Mouse (Mus musculus): Measurements from ENCODE around the gene Tmem184b. TPM values are rescaled to one million over a fixed set of nuclear protein-coding genes. Genes with fewer than 3 reads are reported as not detected.

Gene Tmem184b
- polyA plus RNA-seq, 1 experiment from 2014 or later: 55.0 TPM

- Histone ChIP-seq H3K9ac (ENCODE audit: low read depth, low read length) (no peak overlapping the region), H3K4me1 (ENCODE audit: control insufficient read depth, insufficient read depth, low read length) (peaks cover 34% of the 10 kb centered on the region), H3K9me3 (replicated peaks; ENCODE audit: control insufficient read depth, low read length) (no peaks in the 10 kb centered on the region), H3K4me2 (no peak overlapping the region), H3K36me3 (ENCODE audit: control insufficient read depth, insufficient read depth, low read length) (no peaks in the 10 kb centered on the region), H3K27me3 (ENCODE audit: control insufficient read depth, insufficient read depth, low read length) (no peaks in the 10 kb centered on the region), H3K4me3 (ENCODE audit: low read depth, low read length) (no peak overlapping the region), H3K27ac (ENCODE audit: low read depth, low read length) (no peak overlapping the region)
- WGBS (ENCODE audit: insufficient replicate concordance): 80% methylated on average over 6 of the region's 6 CpGs
- no peak for ATAC-seq (replicated peaks; ENCODE audit: insufficient number of reproducible peaks, low FRiP score, low TSS enrichment)
Observed at GRCm38 (mm10) chr15:79352479-79352878, 50.9 kb downstream of the Tmem184b start.

GRCm38 (mm10) chr15:79351331-79351767, 52.0 kb downstream of the Tmem184b start:
- peaks cover 23% of the 10 kb centered on the region for H3K4me1 ChIP-seq (ENCODE audit: control insufficient read depth, insufficient read depth, low read length)
- ATAC-seq (replicated peaks; ENCODE audit: insufficient number of reproducible peaks, low FRiP score, low TSS enrichment): no peak
- H3K4me3 ChIP-seq (ENCODE audit: low read depth, low read length): no peak overlapping the region
- peak overlapping the region; percentile 37 for H3K4me2 ChIP-seq
- H3K9me3 ChIP-seq (replicated peaks; ENCODE audit: control insufficient read depth, low read length): no peaks in the 10 kb centered on the region
- no peaks in the 10 kb centered on the region for H3K27me3 ChIP-seq (ENCODE audit: control insufficient read depth, insufficient read depth, low read length)
- H3K36me3 ChIP-seq (ENCODE audit: control insufficient read depth, insufficient read depth, low read length): no peaks in the 10 kb centered on the region
- 15% methylated on average over 15 of the region's 15 CpGs for WGBS (ENCODE audit: insufficient replicate concordance)
- H3K27ac ChIP-seq (ENCODE audit: low read depth, low read length): peak overlapping the region; percentile 54
- H3K9ac ChIP-seq (ENCODE audit: low read depth, low read length): no peak overlapping the region

DNA sequence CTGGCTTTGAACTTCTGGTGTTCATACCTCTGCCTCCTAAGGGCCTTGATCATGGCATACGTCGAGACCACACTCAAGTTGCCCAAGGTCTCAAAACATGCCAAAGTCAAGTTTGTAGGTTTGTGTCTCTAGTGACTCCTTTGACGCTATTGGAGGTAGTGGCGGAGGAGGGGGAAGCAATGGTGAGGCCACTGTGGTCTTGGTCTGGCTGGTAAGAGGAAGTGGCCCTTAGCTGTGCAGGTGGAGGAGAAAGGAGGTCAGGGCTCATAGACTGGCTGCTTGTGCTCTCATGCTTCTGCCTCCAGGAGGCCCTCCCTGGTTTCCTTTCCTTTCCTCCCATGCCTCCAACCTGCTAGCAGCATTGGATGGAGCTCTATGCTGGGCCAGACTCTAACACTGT, 52.5 kb downstream of the Tmem184b start:
- H3K4me2 ChIP-seq: 0 out of 2 replicates have a peak overlapping the region, but pooled peaks have one; percentile 37
- H3K27ac ChIP-seq (ENCODE audit: low read depth, low read length): peak overlapping the region; percentile 54; the same call in 1 of the 2 replicates
- H3K36me3 ChIP-seq (ENCODE audit: control insufficient read depth, insufficient read depth, low read length): no peaks in the 10 kb centered on the region
- no peaks in the 10 kb centered on the region for H3K27me3 ChIP-seq (ENCODE audit: control insufficient read depth, insufficient read depth, low read length)
- no peak overlapping the region for H3K4me3 ChIP-seq (ENCODE audit: low read depth, low read length)
- no peak for ATAC-seq (replicated peaks; ENCODE audit: insufficient number of reproducible peaks, low FRiP score, low TSS enrichment)
- H3K4me1 ChIP-seq (ENCODE audit: control insufficient read depth, insufficient read depth, low read length): peaks cover 21% of the 10 kb centered on the region
- no peak overlapping the region for H3K9ac ChIP-seq (ENCODE audit: low read depth, low read length)
- H3K9me3 ChIP-seq (replicated peaks; ENCODE audit: control insufficient read depth, low read length): no peaks in the 10 kb centered on the region
- 83% methylated on average over 4 of the region's 4 CpGs for WGBS (ENCODE audit: insufficient replicate concordance)

- H3K9ac ChIP-seq (ENCODE audit: low read depth, low read length): no peak overlapping the region
- no peaks in the 10 kb centered on the region for H3K27me3 ChIP-seq (ENCODE audit: control insufficient read depth, insufficient read depth, low read length)
Observed at GRCm38 (mm10) chr15:79348651-79349050, 54.7 kb downstream of the Tmem184b start.

DNA sequence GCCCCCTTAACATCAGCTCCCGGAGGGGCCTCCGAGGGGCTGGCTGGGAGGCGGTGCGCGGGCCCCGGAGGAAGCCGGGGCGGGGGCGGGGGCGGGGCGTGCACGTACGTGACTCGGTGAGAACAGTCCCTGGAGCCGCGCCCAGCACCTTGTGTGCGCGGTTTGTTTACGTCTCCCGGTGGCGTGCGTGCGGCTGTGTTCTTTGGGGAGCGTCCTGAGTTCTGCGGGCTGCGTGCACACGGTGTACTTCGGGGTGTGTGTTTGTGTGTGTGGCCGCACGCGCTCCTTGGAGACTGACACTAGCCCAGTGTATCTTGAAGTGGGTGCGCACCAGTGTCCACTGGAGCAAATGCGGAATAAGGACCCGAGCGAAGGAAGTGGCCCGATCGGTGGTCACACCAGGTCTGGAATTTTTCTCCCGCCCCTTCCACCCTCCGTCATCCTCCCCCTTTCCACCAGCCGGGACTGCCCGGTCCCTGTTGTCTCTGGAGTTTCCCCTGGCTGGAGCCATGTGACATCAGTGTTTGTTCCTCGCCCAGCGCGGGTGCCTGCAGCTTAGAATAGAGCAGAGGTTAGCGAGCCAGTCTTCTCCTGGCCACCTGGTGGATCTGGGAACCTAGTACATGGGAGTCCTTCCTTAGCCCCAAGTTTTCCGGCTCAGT, 55.4 kb downstream of the Tmem184b start:
- Histone ChIP-seq H3K4me1 (ENCODE audit: control insufficient read depth, insufficient read depth, low read length) (peaks cover 21% of the 10 kb centered on the region), H3K27ac (ENCODE audit: low read depth, low read length) (peak overlapping the region; percentile 95), H3K4me2 (peak overlapping the region; percentile 83), H3K9ac (ENCODE audit: low read depth, low read length) (peak overlapping the region; percentile 88), H3K4me3 (ENCODE audit: low read depth, low read length) (peak overlapping the region; percentile 71), H3K9me3 (replicated peaks; ENCODE audit: control insufficient read depth, low read length) (no peaks in the 10 kb centered on the region), H3K36me3 (ENCODE audit: control insufficient read depth, insufficient read depth, low read length) (no peaks in the 10 kb centered on the region), H3K27me3 (ENCODE audit: control insufficient read depth, insufficient read depth, low read length) (no peaks in the 10 kb centered on the region)
- under 1% methylated on average over 44 of the region's 46 CpGs for WGBS (ENCODE audit: insufficient replicate concordance)
- ATAC-seq (replicated peaks; ENCODE audit: insufficient number of reproducible peaks, low FRiP score, low TSS enrichment): peak; percentile 83

More at GRCm38 (mm10) chr15:79348651-79349050, 54.7 kb downstream of the Tmem184b start:
- Histone ChIP-seq H3K36me3 (ENCODE audit: control insufficient read depth, insufficient read depth, low read length) (no peaks in the 10 kb centered on the region), H3K4me2 (peak overlapping the region; percentile 83), H3K27ac (ENCODE audit: low read depth, low read length) (no peak overlapping the region), H3K4me1 (ENCODE audit: control insufficient read depth, insufficient read depth, low read length) (peaks cover 21% of the 10 kb centered on the region), H3K9me3 (replicated peaks; ENCODE audit: control insufficient read depth, low read length) (no peaks in the 10 kb centered on the region), H3K4me3 (ENCODE audit: low read depth, low read length) (peak overlapping the region; percentile 71)
- ATAC-seq (replicated peaks; ENCODE audit: insufficient number of reproducible peaks, low FRiP score, low TSS enrichment): no peak
- 71% methylated on average over 8 of the region's 8 CpGs for WGBS (ENCODE audit: insufficient replicate concordance)

DNA sequence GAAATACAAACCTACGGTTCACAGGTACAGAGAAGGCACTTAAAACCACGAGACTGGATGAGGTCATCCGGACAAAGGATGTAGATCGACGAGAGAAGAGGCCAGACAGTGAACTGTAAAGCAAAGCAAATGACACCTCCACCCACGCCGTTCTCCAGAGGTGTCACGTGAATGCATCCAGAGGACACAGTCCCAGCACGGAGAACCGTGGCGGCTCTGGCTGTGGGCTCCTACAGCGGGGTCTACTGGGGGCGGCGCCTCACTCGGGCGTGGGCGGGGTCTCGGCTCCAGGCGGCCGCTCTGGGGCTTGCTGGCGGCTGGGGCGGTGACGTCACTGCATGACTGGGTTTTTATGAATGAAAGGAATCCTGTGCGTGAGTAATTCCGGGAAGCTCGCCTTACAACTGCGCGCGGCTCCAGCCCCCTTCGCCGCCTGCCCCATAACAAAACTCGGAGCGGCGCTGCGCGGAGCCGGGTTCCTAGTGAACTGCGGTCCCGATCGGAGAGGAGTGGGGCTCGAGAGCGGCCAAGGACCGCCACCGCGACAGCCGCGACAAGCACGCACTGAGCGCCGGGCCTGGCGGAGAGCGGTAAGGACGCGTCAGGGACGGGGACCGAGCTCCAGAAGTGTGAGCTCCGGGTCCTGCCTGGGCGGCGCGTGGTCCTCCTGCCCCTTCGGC, 56.1 kb downstream of the Tmem184b start:
- Histone ChIP-seq H3K27me3 (ENCODE audit: control insufficient read depth, insufficient read depth, low read length) (no peaks in the 10 kb centered on the region), H3K36me3 (ENCODE audit: control insufficient read depth, insufficient read depth, low read length) (no peaks in the 10 kb centered on the region), H3K9ac (ENCODE audit: low read depth, low read length) (peak overlapping the region; percentile 88), H3K4me3 (ENCODE audit: low read depth, low read length) (peak overlapping the region; percentile 71), H3K4me2 (peak overlapping the region; percentile 83), H3K9me3 (replicated peaks; ENCODE audit: control insufficient read depth, low read length) (no peaks in the 10 kb centered on the region), H3K27ac (ENCODE audit: low read depth, low read length) (peak overlapping the region; percentile 95), H3K4me1 (ENCODE audit: control insufficient read depth, insufficient read depth, low read length) (peaks cover 21% of the 10 kb centered on the region)
- peak; percentile 78 for ATAC-seq (replicated peaks; ENCODE audit: insufficient number of reproducible peaks, low FRiP score, low TSS enrichment)
- under 1% methylated on average over 60 of the region's 61 CpGs for WGBS (ENCODE audit: insufficient replicate concordance)

- Histone ChIP-seq H3K27ac (ENCODE audit: low read depth, low read length) (peak within 1 kb of the TSS; percentile 95), H3K4me1 (ENCODE audit: control insufficient read depth, insufficient read depth, low read length) (peaks cover 12% of the 10 kb centered on the region), H3K27me3 (ENCODE audit: control insufficient read depth, insufficient read depth, low read length) (no peaks in the 10 kb centered on the region), H3K9ac (ENCODE audit: low read depth, low read length) (peak within 1 kb of the TSS; percentile 88), H3K4me3 (ENCODE audit: low read depth, low read length) (peak within 1 kb of the TSS; percentile 71), H3K4me2 (peak within 1 kb of the TSS; percentile 83), H3K9me3 (replicated peaks; ENCODE audit: control insufficient read depth, low read length) (no peaks in the 10 kb centered on the region), H3K36me3 (ENCODE audit: control insufficient read depth, insufficient read depth, low read length) (no peaks in the 10 kb centered on the region)
- 40% methylated on average over 8 of the region's 8 CpGs for WGBS (ENCODE audit: insufficient replicate concordance)
- ATAC-seq (replicated peaks; ENCODE audit: insufficient number of reproducible peaks, low FRiP score, low TSS enrichment): no peak
Observed at GRCm38 (mm10) chr15:79346051-79346793, 57.1 kb downstream of the Tmem184b start, which contains the start of gene Maff. TSS of gene Maff (plus strand) at chr15:79346621.

GRCm38 (mm10) chr15:79344627-79345026, 58.7 kb downstream of the Tmem184b start:
- no peak overlapping the region for H3K27ac ChIP-seq (ENCODE audit: low read depth, low read length)
- 72% methylated on average over 4 of the region's 4 CpGs for WGBS (ENCODE audit: insufficient replicate concordance)
- ATAC-seq (replicated peaks; ENCODE audit: insufficient number of reproducible peaks, low FRiP score, low TSS enrichment): no peak

More at GRCm38 (mm10) chr15:79344627-79345026, 58.7 kb downstream of the Tmem184b start:
- no peaks in the 10 kb centered on the region for H3K27me3 ChIP-seq (ENCODE audit: control insufficient read depth, insufficient read depth, low read length)
- peaks cover 7% of the 10 kb centered on the region; the same call in 1 of the 2 replicates for H3K4me1 ChIP-seq (ENCODE audit: control insufficient read depth, insufficient read depth, low read length)
- H3K4me3 ChIP-seq (ENCODE audit: low read depth, low read length): no peak overlapping the region
- no peaks in the 10 kb centered on the region for H3K36me3 ChIP-seq (ENCODE audit: control insufficient read depth, insufficient read depth, low read length)
- no peak overlapping the region for H3K9ac ChIP-seq (ENCODE audit: low read depth, low read length)
- no peaks in the 10 kb centered on the region for H3K9me3 ChIP-seq (replicated peaks; ENCODE audit: control insufficient read depth, low read length)
- no peak overlapping the region for H3K4me2 ChIP-seq

Data from heart, embryonic 11.5 days (tissue).